Mouse (Mus musculus): ENCODE data around the gene Ddx39b. TPM values are rescaled to one million over a fixed set of nuclear protein-coding genes. Genes with fewer than 3 reads are reported as not detected.

Gene Ddx39b
- polyA plus RNA-seq, 1 experiment = 245 TPM

DNA sequence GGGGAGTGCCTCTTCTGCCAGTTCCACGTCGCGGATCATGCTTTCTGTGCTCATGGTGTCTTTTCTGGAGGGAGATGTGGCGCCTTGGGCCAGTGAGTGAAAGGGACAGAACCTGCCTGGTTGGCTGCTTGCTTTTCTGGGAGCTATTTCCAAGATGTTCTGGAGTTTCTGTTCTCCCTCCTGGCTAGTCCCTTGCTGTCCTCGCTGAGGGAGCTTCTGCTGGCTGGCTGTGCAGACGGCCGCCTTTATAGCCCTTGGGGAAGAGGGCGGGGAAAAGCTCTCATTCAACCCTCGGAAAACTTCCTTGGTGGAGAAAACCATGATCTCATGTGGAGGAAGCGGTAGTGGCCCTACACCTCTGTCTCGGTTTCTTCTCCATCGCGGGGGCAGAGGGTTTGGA is 39.8 kb upstream of the Ddx39b start, which contains the start of gene Tnf:
Gene Tnf (minus strand): TSS at position 221 of the 400 bp plus-strand sequence.
- TF ChIP-seq EP300 (IDR thresholded peaks at IDR 0.05; ENCODE audit: insufficient read depth, low read depth, low read length) = no peak
- TF ChIP-seq POLR2A (IDR thresholded peaks at IDR 0.05; ENCODE audit: insufficient read depth, low read length) = no peak
- no peak for TF ChIP-seq CTCF (IDR thresholded peaks at IDR 0.05; ENCODE audit: low read depth, low read length)
- H3K36me3 ChIP-seq (ENCODE audit: control insufficient read depth, insufficient read depth, low read length, poor library complexity, severe bottlenecking) = no peaks in the 10 kb centered on the region
- no peaks in the 10 kb centered on the region for H3K9me3 ChIP-seq (replicated peaks; ENCODE audit: control insufficient read depth, insufficient read depth, low read length, poor library complexity, severe bottlenecking)
- no peak within 1 kb of the TSS for H3K9ac ChIP-seq (ENCODE audit: low read depth, poor library complexity, severe bottlenecking)
- no peak within 1 kb of the TSS for H3K4me3 ChIP-seq (ENCODE audit: low read depth, low read length)
- no peaks in the 10 kb centered on the region for H3K4me1 ChIP-seq (ENCODE audit: control insufficient read depth, insufficient read depth, low read length)
- H3K27me3 ChIP-seq (ENCODE audit: control insufficient read depth, insufficient read depth, low read length, poor library complexity, severe bottlenecking) = no peaks in the 10 kb centered on the region
- no peak within 1 kb of the TSS for H3K27ac ChIP-seq (ENCODE audit: insufficient read depth, low read length)

DNA sequence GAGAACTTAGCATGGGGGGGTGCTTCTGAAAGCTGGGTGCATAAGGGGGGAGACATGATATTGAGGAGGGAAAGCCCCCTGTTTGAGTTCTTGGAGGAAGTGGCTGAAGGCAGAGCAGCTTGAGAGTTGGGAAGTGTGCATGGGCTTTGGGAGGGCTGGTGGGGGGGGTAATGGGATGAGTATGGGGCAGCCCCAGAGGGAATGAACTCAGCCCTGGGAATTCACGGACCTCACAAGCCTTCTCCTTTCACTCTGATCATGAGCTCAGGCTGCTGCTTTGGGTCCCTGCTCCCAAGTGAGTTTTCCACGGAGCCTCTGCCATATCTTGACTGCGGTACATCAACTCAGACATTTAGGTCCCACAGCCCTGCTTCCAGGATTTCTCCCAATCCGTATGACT is 39.1 kb upstream of the Ddx39b start:
- H3K27me3 ChIP-seq (ENCODE audit: control insufficient read depth, insufficient read depth, low read length, poor library complexity, severe bottlenecking) = no peaks in the 10 kb centered on the region

GRCm38 (mm10) chr17:35204494-35205379 is 36.8 kb upstream of the Ddx39b start, which contains the start of gene Lta:
Gene Lta, minus strand, starts transcription at chr17:35205351.
- Histone ChIP-seq H3K27me3 (ENCODE audit: control insufficient read depth, insufficient read depth, low read length, poor library complexity, severe bottlenecking) (no peaks in the 10 kb centered on the region), H3K36me3 (ENCODE audit: control insufficient read depth, insufficient read depth, low read length, poor library complexity, severe bottlenecking) (no peaks in the 10 kb centered on the region), H3K9ac (ENCODE audit: low read depth, poor library complexity, severe bottlenecking) (peak within 1 kb of the TSS; percentile 39), H3K4me3 (ENCODE audit: low read depth, low read length) (peak within 1 kb of the TSS; percentile 33), H3K27ac (ENCODE audit: insufficient read depth, low read length) (no peak within 1 kb of the TSS), H3K9me3 (replicated peaks; ENCODE audit: control insufficient read depth, insufficient read depth, low read length, poor library complexity, severe bottlenecking) (no peaks in the 10 kb centered on the region), H3K4me1 (ENCODE audit: control insufficient read depth, insufficient read depth, low read length) (no peaks in the 10 kb centered on the region)
- TF ChIP-seq CTCF (IDR thresholded peaks at IDR 0.05; ENCODE audit: low read depth, low read length) = no peak

More for the DNA sequence above, 39.1 kb upstream of the Ddx39b start:
- H3K9me3 ChIP-seq (replicated peaks; ENCODE audit: control insufficient read depth, insufficient read depth, low read length, poor library complexity, severe bottlenecking) = no peaks in the 10 kb centered on the region
- H3K4me3 ChIP-seq (ENCODE audit: low read depth, low read length) = no peak overlapping the region
- no peaks in the 10 kb centered on the region for H3K36me3 ChIP-seq (ENCODE audit: control insufficient read depth, insufficient read depth, low read length, poor library complexity, severe bottlenecking)
- H3K27ac ChIP-seq (ENCODE audit: insufficient read depth, low read length) = no peak overlapping the region
- no peaks in the 10 kb centered on the region for H3K4me1 ChIP-seq (ENCODE audit: control insufficient read depth, insufficient read depth, low read length)
- no peak overlapping the region for H3K9ac ChIP-seq (ENCODE audit: low read depth, poor library complexity, severe bottlenecking)
- TF ChIP-seq EP300 (IDR thresholded peaks at IDR 0.05; ENCODE audit: insufficient read depth, low read depth, low read length) = no peak
- TF ChIP-seq POLR2A (IDR thresholded peaks at IDR 0.05; ENCODE audit: insufficient read depth, low read length) = no peak
- no peak for TF ChIP-seq CTCF (IDR thresholded peaks at IDR 0.05; ENCODE audit: low read depth, low read length)

- H3K4me1 ChIP-seq (ENCODE audit: control insufficient read depth, insufficient read depth, low read length) = no peaks in the 10 kb centered on the region
- H3K4me3 ChIP-seq (ENCODE audit: low read depth, low read length) = peak overlapping the region; percentile 33
- no peaks in the 10 kb centered on the region for H3K27me3 ChIP-seq (ENCODE audit: control insufficient read depth, insufficient read depth, low read length, poor library complexity, severe bottlenecking)
- H3K9ac ChIP-seq (ENCODE audit: low read depth, poor library complexity, severe bottlenecking) = peak overlapping the region; percentile 39
- H3K36me3 ChIP-seq (ENCODE audit: control insufficient read depth, insufficient read depth, low read length, poor library complexity, severe bottlenecking) = no peaks in the 10 kb centered on the region
- no peak overlapping the region for H3K27ac ChIP-seq (ENCODE audit: insufficient read depth, low read length)
- no peaks in the 10 kb centered on the region for H3K9me3 ChIP-seq (replicated peaks; ENCODE audit: control insufficient read depth, insufficient read depth, low read length, poor library complexity, severe bottlenecking)
- TF ChIP-seq EP300 (IDR thresholded peaks at IDR 0.05; ENCODE audit: insufficient read depth, low read depth, low read length) (no peak), CTCF (IDR thresholded peaks at IDR 0.05; ENCODE audit: low read depth, low read length) (no peak), POLR2A (IDR thresholded peaks at IDR 0.05; ENCODE audit: insufficient read depth, low read length) (no peak)
Observed at GRCm38 (mm10) chr17:35205380-35205769, 36.2 kb upstream of the Ddx39b start.

DNA sequence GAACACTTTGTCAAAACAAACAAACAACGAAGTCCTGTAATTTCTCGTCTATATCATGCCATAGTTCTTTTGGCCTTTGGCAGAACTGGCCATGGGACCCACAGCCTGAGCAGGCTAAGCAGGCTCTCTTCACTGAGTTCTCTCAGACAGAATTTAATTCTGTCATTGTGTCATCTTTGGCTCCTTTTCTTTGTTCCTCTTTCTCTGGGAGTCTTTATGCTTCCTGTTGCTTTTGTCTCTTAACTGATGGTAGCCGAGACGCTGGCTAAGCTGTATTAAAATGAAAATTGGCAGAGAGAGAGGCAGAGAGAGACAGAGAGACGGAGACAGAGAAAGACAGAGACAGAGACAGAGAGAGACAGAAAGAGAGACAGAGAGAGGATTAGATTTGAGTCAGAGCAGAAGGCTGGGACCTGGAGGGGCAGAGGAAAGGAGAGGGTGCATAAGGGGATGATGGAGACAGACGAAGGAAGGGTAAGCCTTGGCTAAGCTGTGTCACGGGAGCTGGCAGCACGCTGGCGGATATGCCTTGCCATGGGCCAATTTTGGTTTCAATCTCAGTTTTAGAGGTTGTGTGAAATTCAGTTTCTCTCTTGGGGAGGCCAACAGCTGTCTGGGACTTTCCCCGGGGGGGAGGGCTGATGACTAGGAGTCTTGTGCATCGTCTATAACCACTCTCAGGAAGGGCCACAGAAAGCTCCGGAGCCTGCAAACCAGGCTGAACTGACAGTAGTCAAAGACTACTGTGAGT is 31.6 kb upstream of the Ddx39b start:
- no peak for TF ChIP-seq CTCF (IDR thresholded peaks at IDR 0.05; ENCODE audit: low read depth, low read length)
- no peak for TF ChIP-seq EP300 (IDR thresholded peaks at IDR 0.05; ENCODE audit: insufficient read depth, low read depth, low read length)
- no peak for TF ChIP-seq POLR2A (IDR thresholded peaks at IDR 0.05; ENCODE audit: insufficient read depth, low read length)
- no peaks in the 10 kb centered on the region for H3K9me3 ChIP-seq (replicated peaks; ENCODE audit: control insufficient read depth, insufficient read depth, low read length, poor library complexity, severe bottlenecking)
- no peak overlapping the region for H3K4me3 ChIP-seq (ENCODE audit: low read depth, low read length)
- no peak overlapping the region for H3K27ac ChIP-seq (ENCODE audit: insufficient read depth, low read length)
- H3K36me3 ChIP-seq (ENCODE audit: control insufficient read depth, insufficient read depth, low read length, poor library complexity, severe bottlenecking) = no peaks in the 10 kb centered on the region
- H3K9ac ChIP-seq (ENCODE audit: low read depth, poor library complexity, severe bottlenecking) = no peak overlapping the region
- no peaks in the 10 kb centered on the region for H3K27me3 ChIP-seq (ENCODE audit: control insufficient read depth, insufficient read depth, low read length, poor library complexity, severe bottlenecking)
- H3K4me1 ChIP-seq (ENCODE audit: control insufficient read depth, insufficient read depth, low read length) = no peaks in the 10 kb centered on the region

GRCm38 (mm10) chr17:35210593-35210992 is 31.0 kb upstream of the Ddx39b start:
- TF ChIP-seq POLR2A (IDR thresholded peaks at IDR 0.05; ENCODE audit: insufficient read depth, low read length) (no peak), CTCF (IDR thresholded peaks at IDR 0.05; ENCODE audit: low read depth, low read length) (no peak)

More at GRCm38 (mm10) chr17:35210593-35210992, 31.0 kb upstream of the Ddx39b start:
- Histone ChIP-seq H3K4me1 (ENCODE audit: control insufficient read depth, insufficient read depth, low read length) (no peaks in the 10 kb centered on the region), H3K27me3 (ENCODE audit: control insufficient read depth, insufficient read depth, low read length, poor library complexity, severe bottlenecking) (no peaks in the 10 kb centered on the region), H3K36me3 (ENCODE audit: control insufficient read depth, insufficient read depth, low read length, poor library complexity, severe bottlenecking) (no peaks in the 10 kb centered on the region), H3K9me3 (replicated peaks; ENCODE audit: control insufficient read depth, insufficient read depth, low read length, poor library complexity, severe bottlenecking) (no peaks in the 10 kb centered on the region), H3K4me3 (ENCODE audit: low read depth, low read length) (no peak overlapping the region), H3K9ac (ENCODE audit: low read depth, poor library complexity, severe bottlenecking) (no peak overlapping the region), H3K27ac (ENCODE audit: insufficient read depth, low read length) (no peak overlapping the region)
